Mouse (Mus musculus) left cerebral cortex, adult 9 months (tissue): ENCODE data around the gene Abracl.
A peak's percentile ranks its signal among the peaks of the same experiment; 100 is the strongest.

Source experiments
- DNase-seq, 2 experiments: peaks; one replicate each; pipeline ENCODE4 v3.0.0; 2022; ENCODE audit warnings: low spot score in 2 of 2

Gene Abracl

DNA sequence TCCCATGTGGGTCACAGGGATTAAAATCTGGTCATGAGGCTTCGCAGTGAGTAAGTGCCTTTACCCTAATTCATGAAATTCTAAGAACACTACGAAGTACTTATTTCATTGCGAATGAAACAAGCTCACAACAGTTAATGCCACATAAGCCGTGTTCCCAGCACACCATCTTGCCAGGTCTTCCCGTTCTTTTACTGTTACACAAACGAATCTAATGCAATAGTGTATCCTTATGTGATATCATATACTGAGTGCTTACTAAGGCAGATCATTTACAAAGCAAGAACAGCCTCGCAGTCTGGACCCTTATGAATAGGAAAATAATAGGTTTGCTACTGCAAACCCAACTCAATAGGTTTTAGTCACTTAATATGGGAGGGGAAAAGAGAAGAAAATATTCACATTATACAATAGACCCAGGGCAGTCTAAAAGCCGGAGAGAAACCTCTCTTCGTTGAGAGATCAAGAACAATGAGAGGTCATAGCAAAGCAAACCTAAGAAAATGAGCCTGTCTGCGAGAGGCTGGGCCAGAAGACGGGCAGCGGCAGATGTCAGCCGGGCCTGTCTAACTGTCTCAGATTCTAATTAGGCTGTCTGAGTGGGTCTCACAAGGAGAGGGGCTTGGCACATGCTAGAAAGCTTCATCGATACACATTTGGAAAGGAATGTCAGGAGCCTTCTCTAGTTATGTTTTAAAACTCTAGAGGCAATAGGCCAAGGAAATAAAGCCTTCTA, 1.3 kb downstream of the Abracl start:
- peak in 1 of 2 experiments; percentile 7 for DNase-seq

DNA sequence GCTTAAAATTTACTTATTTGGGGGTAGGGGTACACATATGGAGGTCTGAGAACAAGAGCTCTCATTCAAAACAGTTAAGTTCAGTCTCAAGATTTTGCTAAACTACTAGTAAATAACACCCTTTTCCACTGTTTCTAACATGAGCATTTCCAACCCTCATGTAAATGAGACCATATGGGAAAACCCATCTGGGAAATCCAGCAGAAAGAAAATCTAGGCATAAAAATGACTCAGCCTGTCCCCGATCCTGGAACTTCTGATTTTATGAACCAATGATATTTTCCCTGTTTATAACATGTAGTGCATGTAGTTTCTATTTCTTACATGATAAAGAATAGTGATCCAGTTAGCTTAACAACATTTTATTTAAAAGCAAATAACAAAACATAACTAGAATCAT, 2.2 kb downstream of the Abracl start:
- DNase-seq = peak in 1 of 2 experiments; percentile 17

DNA sequence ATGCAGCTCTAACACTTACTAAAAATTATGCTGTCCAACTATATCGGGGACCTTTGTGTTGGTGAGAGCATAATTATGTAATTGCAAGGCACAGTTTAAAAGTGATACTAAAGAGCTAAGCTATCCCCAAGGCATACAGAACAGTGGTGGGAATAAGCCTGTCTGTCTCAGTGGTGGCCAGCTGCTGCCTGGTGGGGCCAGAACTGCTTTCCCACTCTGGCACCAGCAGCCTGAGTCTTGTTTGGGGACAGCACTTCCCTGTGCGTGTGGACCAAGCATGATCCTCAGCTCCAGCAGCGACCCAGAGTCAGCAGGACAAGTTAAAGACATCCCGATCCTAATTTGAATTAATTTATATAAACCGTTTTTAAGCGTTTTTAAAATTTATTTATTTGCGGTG, 2.6 kb downstream of the Abracl start:
- DNase-seq = no peak

DNA sequence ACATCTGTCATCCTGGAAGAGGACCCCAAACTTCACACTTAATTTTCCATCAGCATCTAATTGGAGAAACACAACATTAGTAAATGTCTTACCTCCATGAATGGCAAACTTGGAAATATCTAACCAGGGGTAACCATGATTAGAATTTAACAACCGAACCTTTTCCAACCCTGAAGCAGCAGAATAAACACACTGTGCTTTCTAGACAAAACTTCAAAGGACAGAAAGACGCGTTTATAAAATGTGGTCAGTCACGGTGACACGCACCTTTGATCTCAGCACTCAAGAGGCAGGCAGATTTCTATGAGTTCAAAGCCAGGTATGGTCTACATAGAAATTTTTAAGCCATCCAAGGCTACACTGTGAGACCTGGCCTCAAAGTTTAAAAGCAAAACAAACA, 11.3 kb downstream of the Abracl start:
- DNase-seq = no peak

DNA sequence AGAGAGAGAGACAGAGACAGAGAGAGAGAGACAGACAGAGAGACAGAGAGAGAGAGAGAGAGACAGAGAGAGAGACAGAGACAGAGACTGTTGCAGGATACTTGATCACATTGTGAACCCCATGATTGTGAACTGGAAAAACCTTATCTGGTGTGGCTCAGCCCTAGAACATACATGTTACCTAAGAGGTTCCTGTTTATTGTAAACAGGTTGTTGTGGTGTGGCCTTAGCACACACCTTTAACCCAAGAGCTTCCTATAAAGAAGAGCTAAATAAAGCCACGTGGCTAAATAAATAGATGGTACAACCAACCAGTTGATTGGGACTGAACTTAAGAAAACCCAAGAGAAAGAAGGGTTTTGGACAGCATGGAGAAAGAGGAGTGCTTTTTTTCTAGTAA, 13.3 kb downstream of the Abracl start:
- DNase-seq = no peak

DNA sequence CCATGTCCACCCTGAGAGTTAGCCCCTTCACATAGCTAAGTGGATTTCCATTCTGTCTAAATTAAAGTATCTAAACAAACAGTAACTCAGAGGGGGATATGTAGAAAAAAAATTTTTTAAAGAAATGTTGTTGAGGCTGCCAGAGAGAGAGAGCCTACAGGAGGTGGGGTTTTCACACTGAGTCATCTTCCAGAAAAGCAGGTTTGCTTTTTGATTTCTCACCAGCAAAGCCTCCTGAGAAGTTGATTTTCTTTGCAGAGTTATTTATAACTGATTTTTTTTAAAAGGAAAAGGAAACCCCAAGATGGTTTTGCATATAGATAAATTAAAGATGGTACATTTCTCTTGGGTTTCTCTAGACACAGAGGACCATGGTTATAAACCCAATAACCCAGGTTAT, 15.0 kb downstream of the Abracl start:
- DNase-seq = peak in 1 of 2 experiments; percentile 11

DNA sequence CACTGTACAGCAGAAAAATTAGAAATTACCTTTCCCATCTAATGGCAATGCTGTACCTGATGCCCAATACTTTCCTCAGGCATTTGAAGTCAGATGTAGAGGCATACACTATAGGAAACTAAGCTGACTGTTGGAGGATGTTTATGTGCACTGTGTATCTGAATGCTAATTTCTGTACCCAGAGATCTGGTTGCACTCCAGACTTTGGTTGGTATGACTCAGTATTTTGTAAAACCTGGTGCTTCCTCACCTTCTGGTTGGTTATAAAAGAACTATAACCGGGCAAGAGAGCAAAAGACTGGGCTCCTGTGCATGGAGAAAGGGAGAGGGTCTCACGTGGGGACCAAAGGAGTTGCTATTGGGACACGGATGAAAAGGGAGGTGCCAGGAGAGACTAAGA, 15.8 kb downstream of the Abracl start:
- DNase-seq = peak in 1 of 2 experiments; percentile 11

DNA sequence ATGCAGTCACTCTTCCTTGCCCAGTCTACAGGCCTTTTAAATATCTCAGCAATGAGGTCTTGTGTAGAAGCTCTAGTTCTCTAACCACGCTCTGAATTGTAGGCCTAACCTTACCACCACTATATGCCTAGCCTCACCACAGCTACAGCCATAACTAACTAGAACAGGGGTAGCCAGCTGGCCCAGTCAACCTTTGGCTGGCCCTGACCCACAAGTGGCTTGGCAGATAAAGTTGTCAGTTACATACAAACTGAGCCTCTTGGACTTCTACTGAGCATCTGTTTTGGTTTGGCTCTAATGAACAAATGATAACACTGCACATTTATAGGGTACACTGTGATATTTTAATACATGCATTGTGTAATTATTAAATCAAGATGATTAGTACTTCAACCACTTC, 16.3 kb downstream of the Abracl start:
- DNase-seq = no peak

DNA sequence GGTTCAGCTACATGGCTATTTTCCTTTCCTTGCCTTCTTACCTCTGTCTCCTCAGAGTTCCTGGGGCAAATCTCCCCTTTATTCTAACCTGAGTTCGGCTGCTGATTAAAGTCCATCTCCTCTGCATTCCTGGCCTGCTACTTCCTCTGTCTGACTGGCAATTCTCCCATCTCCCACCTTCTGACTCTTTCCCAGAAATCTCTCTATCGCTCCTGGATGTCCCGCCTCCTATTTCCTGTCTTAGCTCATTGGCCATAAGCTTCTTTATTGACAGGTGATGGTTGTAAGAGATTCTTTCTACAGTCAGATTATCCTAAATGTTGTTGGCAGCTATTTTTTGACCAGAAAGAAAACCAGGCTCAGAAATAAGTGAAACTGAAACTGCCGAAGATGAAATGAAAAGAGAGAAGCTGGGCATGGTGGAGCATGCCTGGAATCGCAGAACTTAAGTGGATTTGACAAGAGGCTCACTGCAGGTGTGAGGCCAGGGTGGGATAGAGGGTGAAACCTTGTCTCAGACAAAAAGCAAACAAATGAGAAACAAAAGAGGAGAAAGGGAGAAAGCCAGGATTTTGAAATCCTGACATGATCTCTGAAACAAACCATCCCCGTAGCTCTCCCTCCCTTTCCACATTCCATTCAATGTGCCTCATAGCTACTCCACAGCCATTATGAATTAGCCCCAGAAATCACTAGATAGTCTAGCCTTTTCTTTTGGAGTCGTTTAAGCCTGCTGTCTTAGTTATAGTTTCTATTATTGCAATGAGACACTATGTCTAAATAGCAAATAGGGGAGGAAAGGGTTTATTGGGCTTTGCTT, 17.7 kb downstream of the Abracl start:
- no peak for DNase-seq

DNA sequence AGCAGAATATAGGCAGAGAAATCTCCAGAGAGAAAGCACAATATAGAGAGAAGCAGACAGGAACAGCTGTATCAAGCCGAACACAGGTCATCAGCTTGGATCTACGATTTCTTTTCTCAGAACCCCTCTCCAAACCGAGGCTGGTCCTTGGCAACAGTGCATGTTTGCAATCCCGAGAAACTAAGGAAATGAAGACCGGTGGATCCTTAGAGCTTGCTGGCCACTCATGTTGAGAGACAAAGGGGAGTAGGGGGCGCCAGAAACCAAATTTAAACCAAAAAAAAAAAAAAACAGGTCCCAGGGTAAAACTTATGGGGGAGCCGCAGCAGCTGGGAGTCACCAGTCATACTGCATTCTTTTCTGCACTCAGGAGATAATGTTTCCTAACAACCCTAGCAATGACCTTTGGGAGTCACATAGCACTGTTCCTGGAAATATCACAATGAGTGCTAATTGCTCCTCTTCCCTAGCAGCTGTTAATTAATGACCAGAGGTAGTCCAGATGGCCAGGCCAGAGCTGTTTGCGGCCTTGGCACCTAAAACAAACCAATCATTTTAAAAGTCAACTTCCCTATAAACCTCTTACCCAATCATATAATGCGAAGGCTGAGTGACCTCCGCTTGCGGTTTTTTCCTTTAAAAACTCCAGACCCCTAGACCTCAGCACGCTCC, 19.0 kb downstream of the Abracl start:
- DNase-seq = no peak

DNA sequence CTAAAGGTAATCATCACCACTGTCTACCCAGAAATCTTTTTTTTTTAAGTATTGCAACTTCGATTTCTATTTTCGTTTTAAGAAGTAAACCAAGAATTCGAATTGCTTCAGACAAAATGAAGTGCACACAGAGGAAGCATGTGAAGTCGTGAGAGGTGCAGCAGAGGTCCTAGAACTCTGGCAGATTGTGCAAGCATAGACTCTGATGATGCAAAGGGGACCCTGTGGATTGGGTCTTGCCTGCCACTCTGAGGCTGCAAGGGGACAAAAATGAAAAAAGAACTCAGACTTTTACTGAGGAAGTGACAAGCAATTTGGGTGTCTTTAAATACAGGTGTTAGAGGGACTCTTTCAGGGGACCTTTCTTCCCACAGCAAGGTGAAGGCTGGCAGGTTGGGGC, 32.5 kb downstream of the Abracl start:
- no peak for DNase-seq

DNA sequence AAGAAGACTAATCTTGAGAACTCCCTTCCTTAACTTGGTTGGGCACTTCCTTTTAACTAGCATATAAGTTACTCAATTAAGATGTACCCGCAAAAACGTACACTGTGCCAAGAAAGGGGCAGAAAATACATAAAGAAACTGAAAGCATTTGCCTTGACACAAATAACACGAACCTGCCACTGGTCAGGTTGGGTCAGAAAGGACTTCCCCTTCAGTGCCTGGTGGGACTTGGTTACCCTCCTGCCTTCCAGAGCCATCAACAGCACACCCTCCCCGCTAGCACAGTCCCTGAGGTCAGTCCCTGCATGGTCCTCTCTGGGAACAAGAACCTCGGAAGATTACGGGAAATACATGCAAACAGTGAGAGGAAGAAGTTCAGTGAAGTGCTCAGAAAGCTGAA, 34.0 kb downstream of the Abracl start:
- no peak for DNase-seq

DNA sequence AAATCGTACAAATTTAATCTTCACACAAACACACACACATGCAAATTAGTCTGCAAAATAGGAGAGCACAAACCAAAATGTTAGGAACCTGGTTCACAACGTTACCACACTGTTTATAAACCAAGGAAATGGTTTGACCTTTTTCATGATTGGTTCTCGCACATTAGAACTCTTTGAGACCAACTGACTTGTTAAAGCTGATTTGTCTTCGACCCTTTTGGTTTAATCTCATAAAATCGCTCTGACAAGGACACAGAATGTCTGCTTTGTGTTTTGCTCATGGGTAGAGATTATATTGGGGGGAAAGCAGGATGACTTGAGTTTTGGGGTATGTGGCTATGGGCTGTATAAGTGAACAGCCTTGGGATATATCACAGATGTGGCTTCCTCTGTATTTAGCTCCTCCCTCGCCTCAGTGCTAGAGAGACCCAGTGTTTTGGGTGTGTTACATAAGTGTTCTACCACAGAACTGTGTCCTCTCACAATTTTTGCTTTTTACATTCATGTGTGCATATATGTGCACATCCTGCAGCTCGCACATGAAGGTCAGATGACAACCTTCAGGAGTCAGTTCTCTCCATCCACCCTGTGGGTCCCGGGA, 35.2 kb downstream of the Abracl start:
- DNase-seq = no peak

DNA sequence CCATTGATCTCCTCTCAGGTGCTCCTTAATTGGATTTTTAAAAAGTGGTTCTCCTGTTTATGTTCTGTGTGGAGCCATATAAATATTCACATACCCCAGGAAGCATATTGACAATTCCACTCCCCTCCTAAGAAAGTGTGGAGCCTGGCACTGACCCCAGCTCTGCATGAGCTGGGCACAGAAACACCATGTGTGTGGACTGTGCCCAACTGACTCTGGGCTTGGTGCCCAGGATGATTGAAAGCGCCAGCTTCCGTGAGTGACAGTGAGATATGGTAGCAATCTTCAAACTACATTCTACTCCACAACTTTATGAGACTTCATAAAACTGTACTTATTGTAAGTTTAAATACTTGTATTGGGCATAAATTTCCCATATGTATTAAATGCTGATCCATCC, 39.8 kb downstream of the Abracl start:
- DNase-seq = no peak

DNA sequence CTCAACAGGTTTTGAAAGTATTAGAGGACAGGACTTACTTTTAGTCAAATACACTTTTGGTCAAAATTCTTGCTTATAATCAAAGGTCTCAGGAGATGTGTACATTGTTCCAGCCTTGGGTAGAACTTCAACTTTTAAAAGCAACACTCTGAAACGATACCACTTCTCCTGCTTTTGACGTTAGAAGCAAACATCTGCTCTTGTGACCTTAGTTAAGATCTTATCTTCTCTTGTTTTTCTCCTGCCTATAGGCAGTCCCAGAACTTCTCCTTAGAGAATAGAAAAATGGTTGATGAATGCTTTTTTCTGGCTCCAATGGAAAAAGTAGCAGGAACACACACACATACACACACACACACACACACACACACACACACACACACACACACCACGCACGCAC, 57.0 kb downstream of the Abracl start:
- no peak for DNase-seq
